Mouse (Mus musculus) bone marrow macrophage, adult 2 months (primary cell): ENCODE results near the gene Srp68.

Experiments
- CTCF ChIP-seq: IDR thresholded peaks from 2 replicates; pipeline ENCODE4 v1.5.1; 2012; ENCODE audit warnings: low read depth, mild to moderate bottlenecking, low read length, moderate library complexity
- POLR2A ChIP-seq: IDR thresholded peaks from 2 replicates; pipeline ENCODE4 v1.6.1; 2012; ENCODE audit warnings: mild to moderate bottlenecking, low read depth, low read length, borderline replicate concordance

DNA sequence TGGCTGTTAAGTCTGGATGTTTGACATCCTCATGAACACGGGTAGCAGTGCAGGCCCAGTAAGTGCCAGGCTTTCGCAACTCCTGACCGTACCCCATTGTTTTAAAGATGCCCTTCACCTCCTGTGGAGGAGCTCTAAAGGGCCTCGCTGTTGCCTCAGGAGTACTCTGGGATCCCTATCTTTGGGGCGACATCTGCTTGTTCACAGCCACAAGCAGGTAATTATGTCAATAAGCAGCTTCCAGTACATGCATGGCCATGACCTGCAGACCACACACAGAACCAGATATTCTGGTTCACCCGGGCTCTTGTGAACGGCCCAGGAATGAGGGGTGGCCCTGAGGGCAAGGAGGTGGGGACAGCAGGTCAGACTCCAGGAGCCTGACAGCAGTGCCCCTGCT lies 13.8 kb downstream of the Srp68 start:
- TF ChIP-seq CTCF: no peak
- TF ChIP-seq POLR2A: no peak
